Mouse (Mus musculus): Measurements from ENCODE around the gene Tmem91. TPM values are rescaled to one million over a fixed set of nuclear protein-coding genes. Genes with fewer than 3 reads are reported as not detected.
"Not testable (repeated sequence)": the region's sequence is repeated elsewhere in the genome, so short reads cannot be mapped to it uniquely, and the experiment has no call there.

Gene Tmem91
- total RNA-seq (2021): 1 to 10 TPM in 1 of 2 experiments, under 1 TPM in 1; 0.76 to 1.9 TPM
- long read RNA-seq, experiment 1, partial matches to known transcripts: 0 of 2 reads
- long read RNA-seq, experiment 1, other reads (novel, unspliced or antisense): 2 of 2 reads
- long read RNA-seq, experiment 2, partial matches to known transcripts: 0 of 3 reads
- long read RNA-seq, experiment 2, other reads (novel, unspliced or antisense): 3 of 3 reads

- DNase-seq (ENCODE audit: low spot score in 2 of 2): no peak
These were observed at the start of gene Tmem91 for GRCm38 (mm10) chr7:25674719-25675300. Gene Tmem91, minus strand, starts transcription at chr7:25675166.

GRCm38 (mm10) chr7:25721776-25722175 lies 46.8 kb upstream of the Tmem91 start:
- DNase-seq (ENCODE audit: low spot score in 2 of 2): not testable (repeated sequence)

- DNase-seq (ENCODE audit: low spot score in 2 of 2): no peak
These were observed 45.8 kb upstream of the Tmem91 start for GRCm38 (mm10) chr7:25720760-25721159.

- peak; percentile 64 to 66 for DNase-seq (ENCODE audit: low spot score in 2 of 2)
These were observed 45.0 kb upstream of the Tmem91 start for GRCm38 (mm10) chr7:25719761-25720610.

GRCm38 (mm10) chr7:25718788-25719417 lies 43.9 kb upstream of the Tmem91 start, which contains the start of gene Ccdc97:
Gene Ccdc97, minus strand, starts transcription at chr7:25719088.
- DNase-seq (ENCODE audit: low spot score in 2 of 2): peak; percentile 56 to 83

GRCm38 (mm10) chr7:25717478-25717877 lies 42.5 kb upstream of the Tmem91 start:
- no peak for DNase-seq (ENCODE audit: low spot score in 2 of 2)

- no peak for DNase-seq (ENCODE audit: low spot score in 2 of 2)
These were observed 40.8 kb upstream of the Tmem91 start for GRCm38 (mm10) chr7:25715731-25716271.

GRCm38 (mm10) chr7:25714581-25714980 lies 39.6 kb upstream of the Tmem91 start:
- no peak for DNase-seq (ENCODE audit: low spot score in 2 of 2)

GRCm38 (mm10) chr7:25712801-25713200 lies 37.8 kb upstream of the Tmem91 start:
- DNase-seq (ENCODE audit: low spot score in 2 of 2): no peak

- no peak for DNase-seq (ENCODE audit: low spot score in 2 of 2)
These were observed 36.8 kb upstream of the Tmem91 start for GRCm38 (mm10) chr7:25711731-25712197.

GRCm38 (mm10) chr7:25711165-25711564 lies 36.2 kb upstream of the Tmem91 start:
- no peak for DNase-seq (ENCODE audit: low spot score in 2 of 2)

- DNase-seq (ENCODE audit: low spot score in 2 of 2): no peak
These were observed 35.7 kb upstream of the Tmem91 start for GRCm38 (mm10) chr7:25710519-25711130.

- DNase-seq (ENCODE audit: low spot score in 2 of 2): no peak
These were observed 35.0 kb upstream of the Tmem91 start for GRCm38 (mm10) chr7:25709961-25710360.

- no peak for DNase-seq (ENCODE audit: low spot score in 2 of 2)
These were observed 32.8 kb upstream of the Tmem91 start for GRCm38 (mm10) chr7:25707581-25708292.

- DNase-seq (ENCODE audit: low spot score in 2 of 2): no peak
These were observed 31.7 kb upstream of the Tmem91 start for GRCm38 (mm10) chr7:25706578-25707170.

GRCm38 (mm10) chr7:25705801-25706251 lies 30.9 kb upstream of the Tmem91 start:
- DNase-seq (ENCODE audit: low spot score in 2 of 2): no peak

GRCm38 (mm10) chr7:25704716-25705364 lies 29.9 kb upstream of the Tmem91 start:
- no peak for DNase-seq (ENCODE audit: low spot score in 2 of 2)

- no peak for DNase-seq (ENCODE audit: low spot score in 2 of 2)
These were observed 29.0 kb upstream of the Tmem91 start for GRCm38 (mm10) chr7:25703793-25704494.
